Mouse (Mus musculus) T-helper 1 cell (primary cell): ENCODE data around the gene 1700011L22Rik.

Experiments used
- in situ Hi-C: fragments of 300-600 bp; cut with MboI, MseI; formaldehyde crosslinking; loops from one replicate; pipeline ENCODE4 v1.15.1; 2025; ENCODE audit warnings: high pct_unique_total_duplicates

1700011L22Rik gene

GRCm38 (mm10) chr8:79239320-79239719, 9.1 kb downstream of the 1700011L22Rik start:
- in situ Hi-C loops = no loop called here

GRCm38 (mm10) chr8:79229266-79229888, 19.0 kb downstream of the 1700011L22Rik start:
- in situ Hi-C loops = no loop called here

GRCm38 (mm10) chr8:79227916-79228315, 20.5 kb downstream of the 1700011L22Rik start:
- in situ Hi-C loops = no loop called here

GRCm38 (mm10) chr8:79227194-79227593, 21.2 kb downstream of the 1700011L22Rik start:
- in situ Hi-C loops = no loop called here

- in situ Hi-C loops = no loop called here
Observed at GRCm38 (mm10) chr8:79226046-79226445, 22.3 kb downstream of the 1700011L22Rik start.

GRCm38 (mm10) chr8:79225586-79225985, 22.8 kb downstream of the 1700011L22Rik start:
- in situ Hi-C loops = no loop called here

GRCm38 (mm10) chr8:79224363-79224762, 24.0 kb downstream of the 1700011L22Rik start:
- in situ Hi-C loops = no loop called here

- in situ Hi-C loops = no loop called here
Observed at GRCm38 (mm10) chr8:79222752-79223141, 25.6 kb downstream of the 1700011L22Rik start.

- in situ Hi-C loops = no loop called here
Observed at GRCm38 (mm10) chr8:79222106-79222751, 26.1 kb downstream of the 1700011L22Rik start.

GRCm38 (mm10) chr8:79211630-79212029, 36.7 kb downstream of the 1700011L22Rik start:
- in situ Hi-C loops = no loop called here

- in situ Hi-C loops = no loop called here
Observed at GRCm38 (mm10) chr8:79209641-79210358, 38.6 kb downstream of the 1700011L22Rik start.

GRCm38 (mm10) chr8:79208691-79209640, 39.4 kb downstream of the 1700011L22Rik start:
- in situ Hi-C loops = no loop called here

- in situ Hi-C loops = no loop called here
Observed at GRCm38 (mm10) chr8:79208181-79208580, 40.2 kb downstream of the 1700011L22Rik start.

GRCm38 (mm10) chr8:79206895-79207294, 41.5 kb downstream of the 1700011L22Rik start:
- in situ Hi-C loops = no loop called here

- in situ Hi-C loops = no loop called here
Observed at GRCm38 (mm10) chr8:79201446-79202147, 46.8 kb downstream of the 1700011L22Rik start.

GRCm38 (mm10) chr8:79198675-79199074, 49.7 kb downstream of the 1700011L22Rik start:
- in situ Hi-C loops = no loop called here

GRCm38 (mm10) chr8:79196481-79196880, 51.9 kb downstream of the 1700011L22Rik start:
- in situ Hi-C loops = no loop called here

GRCm38 (mm10) chr8:79190071-79190470, 58.3 kb downstream of the 1700011L22Rik start:
- in situ Hi-C loops = no loop called here

GRCm38 (mm10) chr8:79185488-79185887, 62.9 kb downstream of the 1700011L22Rik start:
- in situ Hi-C loops = no loop called here

GRCm38 (mm10) chr8:79179678-79180077, 68.7 kb downstream of the 1700011L22Rik start:
- in situ Hi-C loops = no loop called here

- in situ Hi-C loops = no loop called here
Observed at GRCm38 (mm10) chr8:79175991-79176390, 72.4 kb downstream of the 1700011L22Rik start.
